Mouse (Mus musculus) hindbrain, embryonic 16.5 days (tissue): ENCODE measurements at regions not wholly inside any gene's neighbourhood (a gene's known extent, or its start where the extent isn't known, plus 50 kb on each side); places are given as distances from the start of the nearest gene placed in this dataset.

Experiments
- ATAC-seq: fragments of 200-750 bp; cut with Nextera tagmentation; 2 replicates; pipeline ENCODE4 v1.8.0; 2017; ENCODE audit warnings: moderate TSS enrichment, moderate library complexity
- H3K27ac ChIP-seq: fragments of 300-500 bp; sonication (generic); 2 replicates; pipeline ENCODE4 v1.5.1; 2014; ENCODE audit warnings: low read depth, mild to moderate bottlenecking, control low read depth, low read length, moderate library complexity
- H3K27me3 ChIP-seq: fragments of 300-500 bp; sonication (generic); replicated peaks from 2 replicates; pipeline ENCODE4 v1.6.1; 2014; ENCODE audit warnings: low read length; ENCODE audit not compliant: control insufficient read depth, insufficient read depth
- H3K36me3 ChIP-seq: fragments of 300-500 bp; sonication (generic); 2 replicates; pipeline ENCODE4 v1.6.1; 2014; ENCODE audit warnings: mild to moderate bottlenecking, low read length, moderate library complexity, mixed read lengths; ENCODE audit not compliant: control insufficient read depth, insufficient read depth
- H3K4me1 ChIP-seq: fragments of 300-500 bp; sonication (generic); 2 replicates; pipeline ENCODE4 v1.6.1; 2014; ENCODE audit warnings: low read depth, low read length; ENCODE audit not compliant: control insufficient read depth, insufficient read depth
- H3K4me2 ChIP-seq: fragments of 300-500 bp; sonication (generic); 2 replicates; pipeline ENCODE4 v1.6.1; 2014; ENCODE audit warnings: mild to moderate bottlenecking, low read length, control low read depth, moderate library complexity
- H3K4me3 ChIP-seq: fragments of 300-500 bp; sonication (generic); 2 replicates; pipeline ENCODE4 v1.5.1; 2014; ENCODE audit warnings: mild to moderate bottlenecking, low read length, control low read depth, moderate library complexity
- H3K9ac ChIP-seq: fragments of 300-500 bp; sonication (generic); 2 replicates; pipeline ENCODE4 v1.6.1; 2014; ENCODE audit warnings: low read depth, mild to moderate bottlenecking, control low read depth, low read length, moderate library complexity
- H3K9me3 ChIP-seq: fragments of 300-500 bp; sonication (generic); 2 replicates; pipeline ENCODE4 v1.6.1; 2014; ENCODE audit warnings: mild to moderate bottlenecking, low read length, moderate library complexity; ENCODE audit not compliant: control insufficient read depth
- WGBS: fragments of 180-500 bp; shearing (Covaris S2); extraction: QIAGEN DNeasy Blood & Tissue Kit; methylation state at CpG from one replicate; pipeline ENCODE4 v1.1.7; 2014; 5-methylcytosine and 5-hydroxymethylcytosine counted together

- no peak for ATAC-seq
- 72% methylated on average over 4 of the region's 4 CpGs for WGBS
- peaks cover 6% of the 10 kb centered on the region; the same call in 1 of the 2 replicates for H3K4me1 ChIP-seq
- no peak overlapping the region for H3K4me2 ChIP-seq
- no peak overlapping the region for H3K9ac ChIP-seq
- H3K27ac ChIP-seq: no peak overlapping the region
- no peak overlapping the region for H3K4me3 ChIP-seq
- no peaks in the 10 kb centered on the region for H3K27me3 ChIP-seq
- H3K9me3 ChIP-seq: peaks cover 4% of the 10 kb centered on the region; the same call in 1 of the 2 replicates
- H3K36me3 ChIP-seq: no peaks in the 10 kb centered on the region
Observed at GRCm38 (mm10) chr1:183671541-183671940, 253.5 kb downstream of the Hhipl2 start.

- H3K27me3 ChIP-seq: no peaks in the 10 kb centered on the region
- no peaks in the 10 kb centered on the region for H3K9me3 ChIP-seq
- no peaks in the 10 kb centered on the region for H3K36me3 ChIP-seq
- no peak overlapping the region for H3K9ac ChIP-seq
- peaks cover 6% of the 10 kb centered on the region; the same call in 1 of the 2 replicates for H3K4me1 ChIP-seq
- 87% methylated on average over 5 of the region's 5 CpGs for WGBS
- no peak overlapping the region for H3K4me3 ChIP-seq
- no peak overlapping the region for H3K4me2 ChIP-seq
- ATAC-seq: no peak
- H3K27ac ChIP-seq: no peak overlapping the region
Observed at GRCm38 (mm10) chr1:183672521-183672920, 254.5 kb downstream of the Hhipl2 start.

- Histone ChIP-seq H3K27me3 (no peaks in the 10 kb centered on the region), H3K36me3 (no peaks in the 10 kb centered on the region), H3K4me2 (no peak overlapping the region), H3K4me3 (no peak overlapping the region), H3K9me3 (no peaks in the 10 kb centered on the region), H3K27ac (no peak overlapping the region), H3K4me1 (no peaks in the 10 kb centered on the region), H3K9ac (no peak overlapping the region)
- no peak for ATAC-seq
- WGBS: 66% methylated on average over 4 of the region's 4 CpGs
Observed at GRCm38 (mm10) chr1:183677585-183677984, 259.6 kb downstream of the Hhipl2 start.

GRCm38 (mm10) chr1:183679949-183680348 lies 261.9 kb downstream of the Hhipl2 start:
- Histone ChIP-seq H3K36me3 (no peaks in the 10 kb centered on the region), H3K4me3 (no peak overlapping the region), H3K27ac (no peak overlapping the region), H3K4me1 (no peaks in the 10 kb centered on the region), H3K9ac (no peak overlapping the region), H3K9me3 (no peaks in the 10 kb centered on the region), H3K27me3 (no peaks in the 10 kb centered on the region), H3K4me2 (no peak overlapping the region)
- WGBS: 61% methylated on average over 11 of the region's 11 CpGs
- no peak for ATAC-seq

- no peaks in the 10 kb centered on the region for H3K9me3 ChIP-seq
- no peaks in the 10 kb centered on the region for H3K4me1 ChIP-seq
- no peaks in the 10 kb centered on the region for H3K36me3 ChIP-seq
- H3K27me3 ChIP-seq: no peaks in the 10 kb centered on the region
- H3K9ac ChIP-seq: no peak overlapping the region
- no peak overlapping the region for H3K27ac ChIP-seq
- WGBS: 87% methylated on average over 5 of the region's 5 CpGs
- H3K4me3 ChIP-seq: no peak overlapping the region
- no peak for ATAC-seq
- H3K4me2 ChIP-seq: no peak overlapping the region
Observed at GRCm38 (mm10) chr1:183686056-183686455, 268.0 kb downstream of the Hhipl2 start.

- no peaks in the 10 kb centered on the region for H3K27me3 ChIP-seq
- ATAC-seq: no peak
- 92% methylated on average over 5 of the region's 5 CpGs for WGBS
Observed at GRCm38 (mm10) chr1:183692756-183693155, 274.7 kb downstream of the Hhipl2 start.

GRCm38 (mm10) chr1:183699284-183699683 lies 281.3 kb downstream of the Hhipl2 start:
- no peak for ATAC-seq
- Histone ChIP-seq H3K4me3 (no peak overlapping the region), H3K9me3 (no peaks in the 10 kb centered on the region), H3K36me3 (no peaks in the 10 kb centered on the region), H3K4me1 (no peaks in the 10 kb centered on the region), H3K9ac (no peak overlapping the region), H3K27ac (no peak overlapping the region), H3K27me3 (no peaks in the 10 kb centered on the region), H3K4me2 (no peak overlapping the region)
- WGBS: 84% methylated on average over 11 of the region's 11 CpGs

More at GRCm38 (mm10) chr1:183692756-183693155, 274.7 kb downstream of the Hhipl2 start:
- Histone ChIP-seq H3K4me3 (no peak overlapping the region), H3K4me1 (no peaks in the 10 kb centered on the region), H3K36me3 (no peaks in the 10 kb centered on the region), H3K27ac (no peak overlapping the region), H3K9ac (no peak overlapping the region), H3K9me3 (no peaks in the 10 kb centered on the region), H3K4me2 (no peak overlapping the region)

- no peak for ATAC-seq
Observed at GRCm38 (mm10) chr1:183702888-183703287, 284.9 kb downstream of the Hhipl2 start.

GRCm38 (mm10) chr1:183712895-183713294 lies 294.9 kb downstream of the Hhipl2 start:
- 93% methylated on average over 1 of the region's 1 CpGs for WGBS

More at GRCm38 (mm10) chr1:183702888-183703287, 284.9 kb downstream of the Hhipl2 start:
- Histone ChIP-seq H3K9ac (no peak overlapping the region), H3K4me1 (no peaks in the 10 kb centered on the region), H3K27me3 (no peaks in the 10 kb centered on the region), H3K27ac (no peak overlapping the region), H3K9me3 (no peaks in the 10 kb centered on the region), H3K36me3 (no peaks in the 10 kb centered on the region), H3K4me3 (no peak overlapping the region), H3K4me2 (no peak overlapping the region)
- 91% methylated on average over 2 of the region's 2 CpGs for WGBS

GRCm38 (mm10) chr1:183717060-183717459 lies 296.0 kb upstream of the Dusp10 start:
- no peak overlapping the region for H3K27ac ChIP-seq
- H3K4me2 ChIP-seq: no peak overlapping the region
- WGBS: 45% methylated on average over 1 of the region's 1 CpGs
- no peak overlapping the region for H3K4me3 ChIP-seq
- no peaks in the 10 kb centered on the region for H3K27me3 ChIP-seq
- no peak overlapping the region for H3K9ac ChIP-seq
- H3K4me1 ChIP-seq: no peaks in the 10 kb centered on the region
- H3K9me3 ChIP-seq: no peaks in the 10 kb centered on the region
- no peaks in the 10 kb centered on the region for H3K36me3 ChIP-seq
- 0 out of 2 replicates have a peak, but pooled peaks have one; percentile 17 for ATAC-seq

More at GRCm38 (mm10) chr1:183712895-183713294, 294.9 kb downstream of the Hhipl2 start:
- Histone ChIP-seq H3K27ac (no peak overlapping the region), H3K4me2 (no peak overlapping the region), H3K9ac (no peak overlapping the region), H3K4me1 (no peaks in the 10 kb centered on the region), H3K4me3 (no peak overlapping the region), H3K36me3 (no peaks in the 10 kb centered on the region), H3K9me3 (no peaks in the 10 kb centered on the region), H3K27me3 (no peaks in the 10 kb centered on the region)
- no peak for ATAC-seq
